Mouse (Mus musculus): ENCODE measurements around the gene Gm8229. TPM values are rescaled to one million over a fixed set of nuclear protein-coding genes. Genes with fewer than 3 reads are reported as not detected.
"Not testable (repeated sequence)": the region's sequence is repeated elsewhere in the genome, so short reads cannot be mapped to it uniquely, and the experiment has no call there.

Gene Gm8229
- polyA plus RNA-seq (2014; fragmentation: Nextera tagmentation; extraction: Ambion mirVana), result not detected in 2 replicates

- not testable (repeated sequence) for H3K27me3 ChIP-seq (ENCODE audit: control insufficient read depth, insufficient read depth, low read length); H3K4me3 ChIP-seq (ENCODE audit: low read depth, low read length); H3K9ac ChIP-seq (ENCODE audit: low read depth, low read length); H3K4me2 ChIP-seq (replicated peaks; ENCODE audit: low read depth, low read length); DNase-seq (ENCODE audit: low spot score); H3K27ac ChIP-seq (ENCODE audit: low read depth, low read length); H3K9me3 ChIP-seq (ENCODE audit: control insufficient read depth, low read length); H3K36me3 ChIP-seq (ENCODE audit: control insufficient read depth, insufficient read depth, low read length); ATAC-seq (ENCODE audit: low FRiP score); H3K4me1 ChIP-seq (replicated peaks; ENCODE audit: control insufficient read depth, insufficient read depth, low read length)
- 93% methylated on average over 4 of the region's 4 CpGs for WGBS
Measured at GRCm38 (mm10) chr14:44365057-44365456, at the start of gene Gm8229. Gm8229 (plus strand) TSS chr14:44365357.

GRCm38 (mm10) chr14:44338484-44338883, 26.7 kb upstream of the Gm8229 start, which contains the start of gene Gm5930:
Gm5930 (minus strand) TSS chr14:44338584.
- not testable (repeated sequence) for ATAC-seq (ENCODE audit: low FRiP score)
- no CpG with 5 or more reads among the region's 2 CpGs for WGBS

GRCm38 (mm10) chr14:44361416-44361815, 3.7 kb upstream of the Gm8229 start:
- WGBS, result 14% methylated on average over 1 of the region's 2 CpGs
- not testable (repeated sequence) for H3K9ac ChIP-seq (ENCODE audit: low read depth, low read length)

More at GRCm38 (mm10) chr14:44338484-44338883, 26.7 kb upstream of the Gm8229 start, which contains the start of gene Gm5930:
- H3K9ac ChIP-seq (ENCODE audit: low read depth, low read length); H3K4me1 ChIP-seq (replicated peaks; ENCODE audit: control insufficient read depth, insufficient read depth, low read length); H3K27ac ChIP-seq (ENCODE audit: low read depth, low read length); H3K4me3 ChIP-seq (ENCODE audit: low read depth, low read length); H3K9me3 ChIP-seq (ENCODE audit: control insufficient read depth, low read length); H3K27me3 ChIP-seq (ENCODE audit: control insufficient read depth, insufficient read depth, low read length); DNase-seq (ENCODE audit: low spot score); H3K4me2 ChIP-seq (replicated peaks; ENCODE audit: low read depth, low read length); H3K36me3 ChIP-seq (ENCODE audit: control insufficient read depth, insufficient read depth, low read length): not testable (repeated sequence)

GRCm38 (mm10) chr14:44362301-44362700, 2.9 kb upstream of the Gm8229 start:
- not testable (repeated sequence) for H3K27me3 ChIP-seq (ENCODE audit: control insufficient read depth, insufficient read depth, low read length); H3K36me3 ChIP-seq (ENCODE audit: control insufficient read depth, insufficient read depth, low read length); H3K9ac ChIP-seq (ENCODE audit: low read depth, low read length); ATAC-seq (ENCODE audit: low FRiP score); H3K4me1 ChIP-seq (replicated peaks; ENCODE audit: control insufficient read depth, insufficient read depth, low read length); H3K9me3 ChIP-seq (ENCODE audit: control insufficient read depth, low read length); H3K27ac ChIP-seq (ENCODE audit: low read depth, low read length); H3K4me2 ChIP-seq (replicated peaks; ENCODE audit: low read depth, low read length); H3K4me3 ChIP-seq (ENCODE audit: low read depth, low read length)
- peak; percentile 0 for DNase-seq (ENCODE audit: low spot score)

More at GRCm38 (mm10) chr14:44361416-44361815, 3.7 kb upstream of the Gm8229 start:
- not testable (repeated sequence) for H3K27me3 ChIP-seq (ENCODE audit: control insufficient read depth, insufficient read depth, low read length); H3K9me3 ChIP-seq (ENCODE audit: control insufficient read depth, low read length); DNase-seq (ENCODE audit: low spot score); ATAC-seq (ENCODE audit: low FRiP score); H3K27ac ChIP-seq (ENCODE audit: low read depth, low read length); H3K4me3 ChIP-seq (ENCODE audit: low read depth, low read length); H3K36me3 ChIP-seq (ENCODE audit: control insufficient read depth, insufficient read depth, low read length); H3K4me2 ChIP-seq (replicated peaks; ENCODE audit: low read depth, low read length); H3K4me1 ChIP-seq (replicated peaks; ENCODE audit: control insufficient read depth, insufficient read depth, low read length)

DNA sequence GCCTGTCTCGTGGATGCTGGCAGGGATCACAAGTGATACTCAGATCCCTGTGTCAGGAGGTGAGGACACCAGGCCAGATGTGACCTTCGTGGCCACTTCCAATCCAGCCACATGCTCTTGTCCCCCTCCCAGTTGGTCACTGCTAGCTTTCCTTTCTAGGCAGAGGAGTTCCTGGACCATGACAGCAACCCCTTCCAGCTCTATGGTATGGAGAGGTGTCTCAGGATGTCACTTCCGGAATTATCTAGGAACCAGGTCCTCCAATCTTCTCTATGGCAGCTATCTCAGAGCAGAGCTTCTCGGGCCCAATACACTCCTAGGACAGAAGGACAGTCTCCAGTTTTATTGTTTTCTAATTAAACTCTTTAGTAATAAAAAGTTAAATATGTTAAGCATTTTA, 19.1 kb downstream of the Gm8229 start:
- not testable (repeated sequence) for DNase-seq (ENCODE audit: low spot score); H3K4me1 ChIP-seq (replicated peaks; ENCODE audit: control insufficient read depth, insufficient read depth, low read length); H3K9ac ChIP-seq (ENCODE audit: low read depth, low read length); ATAC-seq (ENCODE audit: low FRiP score); H3K27ac ChIP-seq (ENCODE audit: low read depth, low read length); H3K4me2 ChIP-seq (replicated peaks; ENCODE audit: low read depth, low read length); H3K27me3 ChIP-seq (ENCODE audit: control insufficient read depth, insufficient read depth, low read length); H3K36me3 ChIP-seq (ENCODE audit: control insufficient read depth, insufficient read depth, low read length); H3K9me3 ChIP-seq (ENCODE audit: control insufficient read depth, low read length); H3K4me3 ChIP-seq (ENCODE audit: low read depth, low read length)
- 76% methylated on average over 3 of the region's 4 CpGs for WGBS

- not testable (repeated sequence) for ATAC-seq (ENCODE audit: low FRiP score); H3K27ac ChIP-seq (ENCODE audit: low read depth, low read length); H3K4me3 ChIP-seq (ENCODE audit: low read depth, low read length); H3K9ac ChIP-seq (ENCODE audit: low read depth, low read length); H3K27me3 ChIP-seq (ENCODE audit: control insufficient read depth, insufficient read depth, low read length); H3K9me3 ChIP-seq (ENCODE audit: control insufficient read depth, low read length); DNase-seq (ENCODE audit: low spot score); H3K4me1 ChIP-seq (replicated peaks; ENCODE audit: control insufficient read depth, insufficient read depth, low read length); H3K4me2 ChIP-seq (replicated peaks; ENCODE audit: low read depth, low read length); H3K36me3 ChIP-seq (ENCODE audit: control insufficient read depth, insufficient read depth, low read length)
- WGBS, result no CpG with 5 or more reads among the region's 2 CpGs
Measured at GRCm38 (mm10) chr14:44410588-44410987, 45.4 kb downstream of the Gm8229 start, which contains the start of gene Gm3371. Gm3371 (minus strand) TSS chr14:44410688.

Other genes starting within 250 kb of the Gm8229 start
- gene Gm3327, start 241.5 kb upstream of the Gm8229 start, polyA plus RNA-seq (2014; fragmentation: Nextera tagmentation; extraction: Ambion mirVana), result not detected in 2 replicates
- gene Gm8212, start 167.7 kb upstream of the Gm8229 start, polyA plus RNA-seq (2014; fragmentation: Nextera tagmentation; extraction: Ambion mirVana), result not detected in 2 replicates
- not detected in 2 replicates for gene 4930503E14Rik, start 152.1 kb upstream of the Gm8229 start, polyA plus RNA-seq (2014; fragmentation: Nextera tagmentation; extraction: Ambion mirVana)
- gene Gm8220, start 79.8 kb upstream of the Gm8229 start, polyA plus RNA-seq (2014; fragmentation: Nextera tagmentation; extraction: Ambion mirVana), result not detected in 2 replicates
- gene Gm5930, start 26.8 kb upstream of the Gm8229 start, polyA plus RNA-seq (2014; fragmentation: Nextera tagmentation; extraction: Ambion mirVana), result not detected in 2 replicates
- not detected in 2 replicates for gene Gm3371, start 45.3 kb downstream of the Gm8229 start, polyA plus RNA-seq (2014; fragmentation: Nextera tagmentation; extraction: Ambion mirVana)
- gene Gm8232, start 68.3 kb downstream of the Gm8229 start, polyA plus RNA-seq (2014; fragmentation: Nextera tagmentation; extraction: Ambion mirVana), result not detected in 2 replicates
- 0.27 and 0.45 TPM in 2 replicates for gene BC061237, start 127.1 kb downstream of the Gm8229 start, polyA plus RNA-seq (2014; fragmentation: Nextera tagmentation; extraction: Ambion mirVana)
- not detected in 2 replicates for gene Gm17093, start 152.9 kb downstream of the Gm8229 start, polyA plus RNA-seq (2014; fragmentation: Nextera tagmentation; extraction: Ambion mirVana)
- gene Gm8247, start 217.8 kb downstream of the Gm8229 start, polyA plus RNA-seq (2014; fragmentation: Nextera tagmentation; extraction: Ambion mirVana), result 0.14 TPM in 1 of 2 replicates, not detected in the other

All from hindbrain, embryonic 11.5 days (tissue).